Mouse (Mus musculus): ENCODE results near the gene Ano6.
"Not testable (repeated sequence)": the region's sequence is repeated elsewhere in the genome, so short reads cannot be mapped to it uniquely, and the experiment has no call there.

Ano6 gene

GRCm38 (mm10) chr15:95798266-95798665, 7.6 kb downstream of the Ano6 start:
- DNase-seq = no peak

GRCm38 (mm10) chr15:95799632-95800031, 9.0 kb downstream of the Ano6 start:
- no peak for DNase-seq

- no peak for DNase-seq
These were observed 9.4 kb downstream of the Ano6 start for GRCm38 (mm10) chr15:95800051-95800450.

DNA sequence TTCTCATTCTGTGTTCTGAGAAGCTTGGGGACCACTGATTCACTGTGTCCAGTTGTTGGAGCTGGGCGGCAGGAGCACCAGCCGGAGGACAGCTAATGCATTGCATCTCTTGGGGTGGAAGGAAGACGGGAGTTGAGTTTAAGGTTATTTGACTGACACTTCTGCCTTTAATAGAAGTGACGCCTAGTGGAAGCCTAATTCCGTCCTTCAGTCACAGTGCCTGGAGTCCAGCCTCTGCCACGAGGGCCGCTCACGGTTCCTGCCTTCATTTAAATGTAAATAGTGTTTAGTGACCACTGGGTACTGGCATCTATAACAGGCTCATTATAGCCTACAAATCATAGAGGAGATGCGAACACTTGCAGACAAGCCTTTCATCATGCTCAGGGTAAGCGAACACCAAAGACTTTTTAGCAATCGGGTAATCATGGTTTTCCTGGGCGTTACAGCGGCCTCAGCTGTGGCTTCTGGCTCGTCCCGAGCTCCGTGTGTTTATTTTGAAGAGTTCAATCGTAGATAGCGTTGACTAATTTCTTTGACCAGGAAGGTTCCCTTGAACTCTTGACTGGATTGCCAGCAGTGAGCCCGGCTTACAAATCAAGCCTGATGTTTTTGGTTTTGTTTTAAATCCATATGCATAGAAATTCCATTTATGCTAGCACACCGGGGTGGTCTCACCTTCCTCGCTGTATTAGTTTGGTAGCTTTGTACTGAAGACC, 10.8 kb downstream of the Ano6 start:
- DNase-seq = no peak

- no peak for DNase-seq
These were observed 11.5 kb downstream of the Ano6 start for GRCm38 (mm10) chr15:95802140-95802539.

DNA sequence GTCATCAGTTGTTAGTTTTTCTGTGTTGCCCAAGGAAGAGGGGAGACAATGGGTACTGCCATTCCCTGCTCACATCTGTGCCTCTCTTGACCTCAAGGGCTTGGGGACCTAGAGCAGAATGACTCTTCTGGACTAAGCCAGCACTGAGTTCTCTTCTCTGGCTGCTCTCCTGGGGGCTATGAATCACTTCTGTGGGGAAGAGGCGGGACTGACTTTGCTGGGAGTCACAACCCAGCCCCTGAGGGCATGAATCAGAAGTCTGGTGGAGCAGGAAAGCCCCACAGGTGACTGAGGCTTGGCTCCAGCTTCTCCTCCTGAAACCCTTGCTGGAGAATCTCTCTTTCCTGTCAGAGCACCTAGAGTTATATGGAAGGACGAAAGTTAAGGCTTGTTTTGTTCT, 12.1 kb downstream of the Ano6 start:
- no peak for DNase-seq

DNA sequence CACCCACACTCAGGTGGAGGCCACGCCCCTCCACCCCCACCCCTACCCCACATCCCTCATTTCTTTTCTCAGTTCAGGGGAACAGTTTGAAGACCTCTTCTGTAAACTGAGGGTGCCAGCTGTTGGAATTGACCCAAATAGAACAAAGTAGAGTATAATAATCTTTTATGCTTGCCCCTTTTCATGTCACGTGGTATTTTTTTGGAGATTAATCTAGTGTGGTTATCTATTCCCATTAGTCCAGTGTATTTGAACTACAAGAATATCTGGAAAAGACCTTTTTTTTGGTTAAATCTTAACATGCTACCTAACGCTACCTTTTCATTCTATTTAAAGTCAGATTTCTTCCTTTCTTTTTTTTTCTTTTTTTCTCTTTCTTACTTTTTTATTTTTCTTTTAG, 12.8 kb downstream of the Ano6 start:
- no peak for DNase-seq

DNA sequence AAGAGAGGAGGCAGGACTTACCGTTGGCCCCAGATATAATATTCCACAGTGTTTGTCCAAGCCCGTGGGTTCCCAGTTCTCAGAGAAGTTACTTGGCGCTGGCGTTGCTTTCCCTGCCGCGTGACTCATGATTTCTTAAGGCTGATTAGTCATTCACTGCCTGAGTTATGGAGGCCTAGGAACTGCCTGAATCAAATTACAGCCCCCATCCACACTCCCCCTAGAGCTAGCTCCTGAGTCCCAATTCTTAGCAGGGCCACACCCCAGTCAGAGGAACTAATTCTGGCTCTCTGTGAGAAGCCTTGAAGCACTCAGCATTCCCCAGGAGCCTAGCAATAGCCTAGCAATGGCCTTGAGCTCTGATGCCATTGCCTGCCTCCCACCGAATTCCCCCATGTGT, 13.6 kb downstream of the Ano6 start:
- DNase-seq = no peak

- DNase-seq = no peak
These were observed 14.4 kb downstream of the Ano6 start for GRCm38 (mm10) chr15:95805022-95805471.

DNA sequence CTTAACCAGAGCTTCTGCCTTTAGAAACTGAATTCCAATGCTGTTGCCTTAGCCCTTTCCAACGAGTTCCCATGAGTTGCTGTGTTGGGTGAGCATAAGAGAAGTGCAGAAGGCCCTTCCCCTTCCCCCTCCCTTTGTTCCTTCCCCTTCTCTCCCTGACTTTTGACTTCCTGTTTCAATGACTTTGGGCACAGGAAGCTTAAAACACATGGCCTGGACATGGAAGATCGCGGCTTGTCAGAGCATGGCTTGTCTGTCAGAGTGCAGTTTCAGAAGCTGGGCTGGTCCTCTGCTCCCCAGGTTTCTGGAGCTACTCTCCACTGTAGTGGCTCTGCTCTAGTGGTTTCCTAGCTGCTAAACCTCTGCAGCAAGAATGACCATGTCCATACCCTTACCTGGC, 17.3 kb downstream of the Ano6 start:
- DNase-seq = no peak

DNA sequence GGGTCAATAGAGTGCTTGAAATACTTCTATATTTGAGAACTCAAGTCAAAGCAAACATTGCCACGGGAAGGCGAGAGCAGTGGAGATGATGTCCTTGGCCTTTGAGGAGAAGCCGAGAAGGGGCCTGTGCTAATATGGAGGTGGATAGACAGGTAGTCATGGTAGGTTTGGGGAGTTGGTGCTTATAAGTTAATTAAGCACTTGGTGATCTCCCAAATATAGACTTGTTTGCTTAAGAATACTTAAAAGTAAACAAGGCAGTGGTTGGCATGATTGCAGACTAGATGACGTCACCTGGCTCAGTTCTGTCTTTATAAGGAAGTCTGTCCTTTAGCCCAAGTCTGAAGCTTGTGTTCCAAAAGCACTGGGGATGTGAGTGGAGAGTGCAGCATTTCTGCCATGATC, 19.7 kb downstream of the Ano6 start:
- DNase-seq = no peak

- DNase-seq = no peak
These were observed 22.4 kb downstream of the Ano6 start for GRCm38 (mm10) chr15:95812821-95813571.

DNA sequence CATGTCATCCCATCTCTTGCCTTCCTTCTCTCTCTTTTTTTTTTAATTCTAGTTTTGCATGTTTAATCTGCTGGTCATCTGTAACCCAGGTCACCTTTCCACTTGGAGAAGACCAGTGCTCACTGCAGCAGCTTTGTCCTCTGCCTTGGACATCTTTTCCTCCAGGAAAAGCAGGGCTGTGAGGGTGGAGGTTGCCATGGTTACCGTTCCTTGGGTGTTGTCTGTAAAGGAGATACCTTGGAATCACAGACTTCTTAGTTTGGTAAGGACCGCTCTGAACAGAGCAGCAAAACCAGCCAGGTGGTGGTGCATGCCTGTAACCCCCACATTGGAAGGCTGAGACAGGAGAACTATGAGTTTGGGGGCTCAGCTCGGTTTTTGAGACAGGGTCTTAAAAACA, 26.9 kb downstream of the Ano6 start:
- DNase-seq = no peak

GRCm38 (mm10) chr15:95819249-95820035, 28.8 kb downstream of the Ano6 start:
- DNase-seq = no peak

GRCm38 (mm10) chr15:95820142-95820541, 29.5 kb downstream of the Ano6 start:
- DNase-seq = no peak

GRCm38 (mm10) chr15:95820678-95821077, 30.0 kb downstream of the Ano6 start:
- no peak for DNase-seq

- no peak for DNase-seq
These were observed 31.5 kb downstream of the Ano6 start for GRCm38 (mm10) chr15:95822099-95822498.

DNA sequence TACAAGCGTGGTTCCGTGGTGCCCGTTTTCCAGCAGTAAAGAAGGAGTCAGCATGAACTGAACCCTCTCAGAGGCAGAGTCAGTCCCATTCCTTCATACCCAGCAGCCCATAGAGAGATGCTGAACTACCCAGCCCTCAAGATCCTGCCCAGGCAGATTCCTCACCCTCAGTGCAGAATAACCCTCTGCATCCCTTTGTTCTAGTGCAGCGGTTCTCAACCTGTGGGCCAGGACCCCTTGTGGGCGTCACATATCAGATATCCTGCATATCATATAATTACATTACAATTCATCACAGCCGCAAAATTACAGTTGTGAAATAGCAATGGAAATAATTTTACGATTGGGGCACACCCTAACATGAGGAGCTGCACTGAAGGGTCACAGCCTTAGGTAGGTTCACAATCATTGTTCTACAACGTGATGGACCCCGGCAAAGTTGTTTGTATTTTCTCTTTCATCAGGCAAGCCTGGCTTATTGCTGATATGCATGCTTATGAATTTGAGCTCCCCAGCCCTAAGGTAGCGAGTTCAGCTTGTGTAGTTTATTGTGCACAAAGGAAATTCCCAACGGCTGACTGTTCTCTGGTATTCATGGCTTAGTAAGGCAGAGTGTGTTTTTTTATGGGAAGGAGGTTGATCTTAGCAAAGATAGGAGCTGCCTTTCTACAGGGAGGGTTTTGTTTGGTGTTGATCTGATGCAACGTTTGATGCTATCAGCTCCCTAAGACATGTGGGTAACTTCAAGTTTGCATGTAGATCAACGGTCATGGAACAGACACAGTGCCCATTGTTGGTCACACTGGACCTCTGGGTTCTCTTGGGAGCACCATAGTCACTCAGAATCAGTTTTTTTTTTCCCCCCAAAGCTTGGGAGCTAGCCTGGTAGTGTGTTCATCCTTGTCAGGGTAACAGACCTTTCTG, 33.0 kb downstream of the Ano6 start:
- DNase-seq = no peak

GRCm38 (mm10) chr15:95826516-95826915, 35.9 kb downstream of the Ano6 start:
- no peak for DNase-seq

DNA sequence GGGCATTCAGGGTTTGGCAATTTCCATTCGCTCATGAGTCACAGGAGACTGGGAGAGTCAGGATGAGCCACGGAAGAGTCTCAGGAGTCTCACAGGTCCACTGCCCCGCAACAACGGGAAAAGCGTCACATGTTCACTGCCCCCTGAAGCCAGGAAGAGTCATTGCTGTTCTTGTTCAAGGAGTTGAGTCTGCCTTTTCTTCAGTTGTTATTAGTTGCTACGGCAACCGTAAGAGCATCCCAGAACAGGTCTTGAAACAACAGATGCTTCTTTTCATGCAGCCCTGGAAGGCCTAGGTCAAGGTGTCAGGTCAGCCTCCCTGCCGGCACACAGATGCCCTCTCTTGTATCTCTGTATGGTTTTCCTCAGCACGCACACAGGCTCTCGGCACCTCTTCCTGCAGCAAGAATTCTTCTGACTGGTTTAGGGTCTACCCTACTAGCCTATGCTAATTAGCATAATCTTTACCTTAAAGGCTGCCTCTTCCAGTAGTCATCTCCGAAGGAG, 36.9 kb downstream of the Ano6 start:
- no peak for DNase-seq

DNA sequence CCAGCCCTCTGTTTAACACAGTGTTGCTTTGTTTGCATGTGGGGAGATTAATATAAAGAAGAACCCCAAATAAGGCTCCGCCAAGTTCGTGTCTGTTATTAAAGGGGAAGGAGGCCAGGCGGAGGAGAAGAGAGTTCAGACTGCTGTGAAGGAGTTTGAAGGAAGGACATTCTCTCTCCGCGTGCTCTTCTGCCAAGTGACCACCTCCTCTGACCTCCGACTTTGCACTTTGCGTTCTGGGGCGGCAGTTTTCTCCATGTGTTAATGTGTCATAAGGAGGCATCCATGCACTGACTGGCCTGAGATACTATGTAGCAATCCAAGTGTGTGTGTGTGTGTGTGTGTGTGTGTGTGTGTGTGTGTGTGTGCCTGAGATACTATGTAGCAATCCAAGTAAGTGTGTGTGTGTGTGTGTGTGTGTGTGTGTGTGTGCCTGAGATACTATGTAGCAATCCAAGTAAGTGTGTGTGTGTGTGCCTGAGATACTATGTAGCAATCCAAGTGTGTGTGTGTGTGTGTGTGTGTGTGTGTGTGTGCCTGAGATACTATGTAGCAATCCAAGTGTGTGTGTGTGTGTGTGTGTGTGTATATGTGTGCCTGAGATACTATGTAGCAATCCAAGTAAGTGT, 37.5 kb downstream of the Ano6 start:
- not testable (repeated sequence) for DNase-seq
